13 mouse cellular contexts compared by ENCODE assay signal in genomic region chr17:86398226-86398625, GRCm38 (mm10).
"Had no signal": no experiment of that assay in that cellular context is flagged by ENCODE, and none has a peak within 500 bp of the region (broad histone marks: within the 10 kb centered on the region; RNA-seq: fewer than 3 reads in every experiment).

No protein-coding gene starts in this region.

- DNase-seq: left cerebral cortex, postnatal 4 days; lung, embryonic 14.5 days; lung, postnatal 10 days; midbrain, embryonic 14.5 days; right cerebral cortex, adult 18-20 months; right cerebral cortex, postnatal 25 days; thymus, postnatal 36 days had no signal

- H3K27me3 ChIP-seq: limb, embryonic 13.5 days; liver, embryonic 12.5 days; neural tube, embryonic 15.5 days had no signal

- H3K9me3 ChIP-seq: limb, embryonic 13.5 days; liver, embryonic 12.5 days; midbrain, embryonic 10.5 days; neural tube, embryonic 15.5 days had no signal

- H3K4me1 ChIP-seq: neural tube, embryonic 15.5 days had no signal

- H3K36me3 ChIP-seq: limb, embryonic 13.5 days; liver, embryonic 12.5 days; midbrain, embryonic 10.5 days; neural tube, embryonic 15.5 days had no signal

- H3K27ac ChIP-seq: limb, embryonic 13.5 days; liver, embryonic 12.5 days; midbrain, embryonic 10.5 days; neural tube, embryonic 15.5 days had no signal

- ATAC-seq: intestine, embryonic 16.5 days; liver, embryonic 12.5 days had no signal

- H3K4me3 ChIP-seq: limb, embryonic 13.5 days; liver, embryonic 12.5 days; midbrain, embryonic 10.5 days; myocyte; neural tube, embryonic 15.5 days had no signal

- H3K9ac ChIP-seq: limb, embryonic 13.5 days; liver, embryonic 12.5 days; lung, embryonic 14.5 days; neural tube, embryonic 15.5 days had no signal

- H3K4me2 ChIP-seq: limb, embryonic 13.5 days; liver, embryonic 12.5 days; lung, embryonic 14.5 days; neural tube, embryonic 15.5 days had no signal
